Mouse (Mus musculus) kidney, postnatal 36 days (tissue): ENCODE measurements at regions not wholly inside any gene's neighbourhood (a gene's known extent, or its start where the extent isn't known, plus 50 kb on each side); places are given as distances from the start of the nearest gene placed in this dataset.

Experiments
- DNase-seq, 2 experiments: peaks; one replicate each; pipeline ENCODE4 v3.0.0; 2021 to 2022; ENCODE audit warnings: mixed read lengths in 2 of 2

GRCm38 (mm10) chr8:8562268-8562667, 98.8 kb downstream of the Efnb2 start:
- DNase-seq, result no peak

GRCm38 (mm10) chr8:8558050-8558449, 103.0 kb downstream of the Efnb2 start:
- no peak for DNase-seq

GRCm38 (mm10) chr8:8556152-8556551, 104.9 kb downstream of the Efnb2 start:
- DNase-seq, result no peak

GRCm38 (mm10) chr8:8554691-8555090, 106.4 kb downstream of the Efnb2 start:
- DNase-seq, result no peak

- DNase-seq, result no peak
Measured at GRCm38 (mm10) chr8:8552779-8553178, 108.3 kb downstream of the Efnb2 start.

- DNase-seq, result no peak
Measured at GRCm38 (mm10) chr8:8536626-8537025, 124.4 kb downstream of the Efnb2 start.

GRCm38 (mm10) chr8:8534787-8535186, 126.3 kb downstream of the Efnb2 start:
- no peak for DNase-seq

GRCm38 (mm10) chr8:8532907-8533306, 128.1 kb downstream of the Efnb2 start:
- DNase-seq, result no peak

GRCm38 (mm10) chr8:8530540-8530939, 130.5 kb downstream of the Efnb2 start:
- no peak for DNase-seq

- no peak for DNase-seq
Measured at GRCm38 (mm10) chr8:8521532-8521931, 139.5 kb downstream of the Efnb2 start.

GRCm38 (mm10) chr8:8519772-8520191, 141.3 kb downstream of the Efnb2 start:
- no peak for DNase-seq

GRCm38 (mm10) chr8:8517599-8517998, 143.4 kb downstream of the Efnb2 start:
- DNase-seq, result no peak

- DNase-seq, result no peak
Measured at GRCm38 (mm10) chr8:8516272-8516671, 144.8 kb downstream of the Efnb2 start.

- DNase-seq, result no peak
Measured at GRCm38 (mm10) chr8:8499921-8500320, 161.1 kb downstream of the Efnb2 start.

GRCm38 (mm10) chr8:8498753-8499152, 162.3 kb downstream of the Efnb2 start:
- no peak for DNase-seq

GRCm38 (mm10) chr8:8495472-8495871, 165.6 kb downstream of the Efnb2 start:
- DNase-seq, result no peak

- no peak for DNase-seq
Measured at GRCm38 (mm10) chr8:8494281-8494680, 166.8 kb downstream of the Efnb2 start.

- no peak for DNase-seq
Measured at GRCm38 (mm10) chr8:8491908-8492307, 169.1 kb downstream of the Efnb2 start.

GRCm38 (mm10) chr8:8489784-8490183, 171.3 kb downstream of the Efnb2 start:
- no peak for DNase-seq

- no peak for DNase-seq
Measured at GRCm38 (mm10) chr8:8488695-8489571, 172.1 kb downstream of the Efnb2 start.

- no peak for DNase-seq
Measured at GRCm38 (mm10) chr8:8488191-8488694, 172.8 kb downstream of the Efnb2 start.

GRCm38 (mm10) chr8:8487706-8488105, 173.3 kb downstream of the Efnb2 start:
- no peak for DNase-seq

GRCm38 (mm10) chr8:8486866-8487265, 174.2 kb downstream of the Efnb2 start:
- no peak for DNase-seq

GRCm38 (mm10) chr8:8485252-8485651, 175.8 kb downstream of the Efnb2 start:
- DNase-seq, result no peak

- no peak for DNase-seq
Measured at GRCm38 (mm10) chr8:8484546-8484945, 176.5 kb downstream of the Efnb2 start.
